Mouse (Mus musculus): ENCODE data around the gene Nubp2. TPM values are rescaled to one million over a fixed set of nuclear protein-coding genes. Genes with fewer than 3 reads are reported as not detected.
A peak's percentile ranks its signal among the peaks of the same experiment; 100 is the strongest.

Nubp2 gene
- polyA plus RNA-seq, 1 experiment = 66.5 TPM

DNA sequence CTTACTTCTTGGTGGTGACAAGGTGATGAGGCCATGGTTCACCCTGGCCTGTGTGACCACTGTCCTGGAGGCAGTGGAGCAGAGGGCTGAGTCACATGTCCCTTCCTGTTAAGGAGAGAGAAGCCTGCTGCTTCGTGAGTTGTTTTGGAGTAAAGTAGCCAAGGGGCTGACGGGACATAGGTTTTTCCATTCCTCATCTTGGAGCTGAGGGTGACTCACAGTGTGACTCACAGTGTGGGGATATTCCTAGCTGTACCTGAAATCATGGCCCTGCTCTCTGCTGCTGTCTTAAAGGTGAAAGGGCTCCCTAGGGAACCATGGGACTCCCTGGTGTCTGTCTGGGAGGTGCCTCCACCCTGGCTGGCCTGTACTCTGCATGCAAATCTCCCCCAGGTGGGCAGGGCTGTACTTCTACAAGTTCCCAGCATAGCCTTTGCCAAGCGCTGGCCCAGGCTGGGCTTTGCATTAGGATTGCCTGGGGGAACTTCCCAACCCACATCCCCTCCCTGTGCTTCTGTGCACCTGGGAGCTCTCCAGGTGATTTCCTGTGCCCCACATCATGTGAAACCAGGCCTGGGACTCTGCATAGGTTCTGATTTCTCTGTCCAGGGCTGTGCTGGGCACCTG is 30.2 kb downstream of the Nubp2 start:
- peak overlapping the region; percentile 13 for H3ac ChIP-seq (ENCODE audit: control insufficient read depth, insufficient read length, low read depth)
- no peak overlapping the region for H3K4me3 ChIP-seq (ENCODE audit: insufficient read depth, poor library complexity, severe bottlenecking)
- no peaks in the 10 kb centered on the region for H3K79me2 ChIP-seq (ENCODE audit: control insufficient read depth, insufficient read depth)
- no peaks in the 10 kb centered on the region for H3K36me3 ChIP-seq (ENCODE audit: control insufficient read depth, insufficient read depth)
- H3K79me3 ChIP-seq (ENCODE audit: low read depth) = no peaks in the 10 kb centered on the region
- peak; percentile 53 for TF ChIP-seq MAX (IDR thresholded peaks at IDR 0.05)
- TF ChIP-seq CEBPB (IDR thresholded peaks at IDR 0.05; ENCODE audit: low read depth) = no peak
- no peak for TF ChIP-seq MYOG (IDR thresholded peaks at IDR 0.05; ENCODE audit: control insufficient read depth, extremely low read depth, insufficient read length)
- no peak for TF ChIP-seq MYOD1 (IDR thresholded peaks at IDR 0.05; ENCODE audit: control insufficient read depth, insufficient read length, low read depth)
- peak; percentile 83 for TF ChIP-seq USF1 (IDR thresholded peaks at IDR 0.05; ENCODE audit: low read depth)
- peak; percentile 91 for TF ChIP-seq FOSL1 (IDR thresholded peaks at IDR 0.05; ENCODE audit: insufficient read depth, low read length, poor library complexity, severe bottlenecking)
- TF ChIP-seq CTCF (IDR thresholded peaks at IDR 0.05; ENCODE audit: control insufficient read depth, insufficient read depth, insufficient read length) = no peak
- H3K27me3 ChIP-seq (ENCODE audit: control insufficient read depth, insufficient read depth, insufficient read length) = no peaks in the 10 kb centered on the region

DNA sequence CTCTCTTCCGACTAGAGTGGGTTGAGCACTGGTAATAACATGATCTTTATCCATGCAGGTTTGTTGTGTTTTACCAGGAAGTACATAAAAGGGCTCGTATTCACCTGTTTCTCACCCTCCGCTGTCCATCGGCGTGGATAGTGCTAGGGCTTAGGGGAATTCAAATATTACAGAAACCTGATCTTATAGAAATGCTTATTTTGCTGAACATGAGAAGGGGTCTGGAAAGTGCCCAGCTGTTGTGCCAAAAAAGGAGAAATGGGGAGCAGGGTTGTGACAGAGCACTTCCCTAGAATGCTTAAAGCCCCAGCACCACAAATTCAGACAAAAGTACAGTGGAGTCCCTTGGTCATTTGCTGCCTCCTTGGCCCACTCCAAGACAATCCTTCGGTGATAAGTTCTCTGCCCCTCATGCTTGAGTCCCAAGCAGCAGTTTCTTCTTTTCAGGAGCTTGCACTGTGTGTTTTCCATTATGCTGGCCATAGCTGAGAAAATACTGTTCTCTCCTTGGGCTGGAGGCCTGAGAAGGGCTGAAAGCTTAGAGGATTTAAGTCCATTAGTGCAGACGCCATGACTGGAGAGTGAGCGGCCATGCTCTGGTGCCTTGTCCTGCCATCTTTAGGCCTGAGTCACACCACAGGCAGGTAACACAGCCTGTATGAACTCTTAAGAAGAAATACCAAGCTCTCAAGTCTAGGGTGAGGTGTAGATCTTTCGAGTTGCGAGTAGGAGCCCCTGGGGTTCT is 34.6 kb downstream of the Nubp2 start:
- TF ChIP-seq CEBPB (IDR thresholded peaks at IDR 0.05; ENCODE audit: low read depth) = no peak
- TF ChIP-seq MAX (IDR thresholded peaks at IDR 0.05) = no peak
- no peak for TF ChIP-seq MYOD1 (IDR thresholded peaks at IDR 0.05; ENCODE audit: control insufficient read depth, insufficient read length, low read depth)
- TF ChIP-seq MYOG (IDR thresholded peaks at IDR 0.05; ENCODE audit: control insufficient read depth, extremely low read depth, insufficient read length) = no peak
- no peak for TF ChIP-seq CTCF (IDR thresholded peaks at IDR 0.05; ENCODE audit: control insufficient read depth, insufficient read depth, insufficient read length)
- no peak for TF ChIP-seq FOSL1 (IDR thresholded peaks at IDR 0.05; ENCODE audit: insufficient read depth, low read length, poor library complexity, severe bottlenecking)
- no peak for TF ChIP-seq USF1 (IDR thresholded peaks at IDR 0.05; ENCODE audit: low read depth)
- Histone ChIP-seq H3ac (ENCODE audit: control insufficient read depth, insufficient read length, low read depth) (no peak overlapping the region), H3K27me3 (ENCODE audit: control insufficient read depth, insufficient read depth, insufficient read length) (no peaks in the 10 kb centered on the region), H3K79me2 (ENCODE audit: control insufficient read depth, insufficient read depth) (peaks cover 19% of the 10 kb centered on the region), H3K36me3 (ENCODE audit: control insufficient read depth, insufficient read depth) (no peaks in the 10 kb centered on the region), H3K4me3 (ENCODE audit: insufficient read depth, poor library complexity, severe bottlenecking) (no peak overlapping the region), H3K79me3 (ENCODE audit: low read depth) (no peaks in the 10 kb centered on the region)

DNA sequence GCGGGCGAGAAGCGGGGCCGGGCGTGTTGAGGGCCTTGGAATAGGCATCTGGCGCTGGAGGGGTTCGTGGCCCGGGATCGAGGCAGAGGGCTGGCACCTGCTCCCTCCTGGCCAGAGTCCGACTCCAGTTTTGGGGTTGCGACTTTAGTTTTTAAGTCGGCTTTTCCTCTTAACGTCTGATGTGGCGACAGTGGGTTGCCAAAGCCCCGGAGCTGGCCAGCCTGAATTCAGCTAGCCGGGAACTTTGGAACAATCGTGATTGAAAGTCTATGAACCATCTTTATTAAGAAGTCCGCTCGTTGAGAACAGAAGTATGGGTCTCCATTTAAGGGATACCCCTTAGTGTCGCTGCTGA is 35.4 kb downstream of the Nubp2 start:
- Histone ChIP-seq H3K36me3 (ENCODE audit: control insufficient read depth, insufficient read depth) (no peaks in the 10 kb centered on the region), H3K79me3 (ENCODE audit: low read depth) (no peaks in the 10 kb centered on the region), H3K79me2 (ENCODE audit: control insufficient read depth, insufficient read depth) (peaks cover 19% of the 10 kb centered on the region), H3K4me3 (ENCODE audit: insufficient read depth, poor library complexity, severe bottlenecking) (peak overlapping the region; percentile 56), H3K27me3 (ENCODE audit: control insufficient read depth, insufficient read depth, insufficient read length) (no peaks in the 10 kb centered on the region), H3ac (ENCODE audit: control insufficient read depth, insufficient read length, low read depth) (peak overlapping the region; percentile 79)
- TF ChIP-seq MYOG (IDR thresholded peaks at IDR 0.05; ENCODE audit: control insufficient read depth, extremely low read depth, insufficient read length) (no peak), MAX (IDR thresholded peaks at IDR 0.05) (no peak), USF1 (IDR thresholded peaks at IDR 0.05; ENCODE audit: low read depth) (no peak), CEBPB (IDR thresholded peaks at IDR 0.05; ENCODE audit: low read depth) (no peak), FOSL1 (IDR thresholded peaks at IDR 0.05; ENCODE audit: insufficient read depth, low read length, poor library complexity, severe bottlenecking) (no peak), CTCF (IDR thresholded peaks at IDR 0.05; ENCODE audit: control insufficient read depth, insufficient read depth, insufficient read length) (no peak), MYOD1 (IDR thresholded peaks at IDR 0.05; ENCODE audit: control insufficient read depth, insufficient read length, low read depth) (no peak)

DNA sequence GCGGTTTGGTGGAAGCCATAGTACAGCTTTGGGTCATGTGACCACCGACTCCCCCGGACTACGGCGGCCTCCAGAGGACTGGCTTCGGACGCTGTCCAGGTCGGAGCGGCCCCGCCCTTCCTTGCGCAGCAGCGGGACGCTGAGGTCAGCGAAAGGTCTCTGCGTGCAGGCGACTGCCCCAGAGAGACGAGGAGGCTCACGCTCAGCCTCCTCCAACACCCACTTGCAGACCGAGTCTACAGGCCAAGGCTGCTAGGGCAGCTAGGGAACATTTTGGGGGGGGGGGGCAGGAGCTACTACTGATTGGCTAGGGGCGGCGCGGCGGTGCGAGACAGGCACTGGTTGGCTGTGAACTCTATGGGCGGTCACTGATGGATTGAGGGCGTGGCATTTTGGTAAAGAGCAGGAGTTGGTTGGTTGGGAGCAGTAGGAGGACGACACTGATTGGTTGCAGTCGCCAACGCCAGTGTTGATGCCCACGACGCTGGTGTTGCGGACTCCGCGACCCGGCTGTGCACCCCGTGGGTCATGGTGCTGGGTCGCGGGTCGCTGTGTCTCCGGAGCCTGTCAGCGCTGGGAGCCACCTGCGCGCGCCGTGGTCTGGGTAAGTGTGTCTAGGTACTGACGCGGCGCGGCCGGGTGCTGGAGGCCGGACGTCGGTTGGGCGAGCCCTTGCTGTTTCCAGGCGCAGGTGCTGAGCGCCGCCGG is 35.9 kb downstream of the Nubp2 start, which contains the start of gene Fahd1:
Gene Fahd1 (minus strand): TSS at position 300 of the 708 bp plus-strand sequence.
- Histone ChIP-seq H3K79me3 (ENCODE audit: low read depth) (no peaks in the 10 kb centered on the region), H3K4me3 (ENCODE audit: insufficient read depth, poor library complexity, severe bottlenecking) (peak within 1 kb of the TSS; percentile 56), H3K27me3 (ENCODE audit: control insufficient read depth, insufficient read depth, insufficient read length) (no peaks in the 10 kb centered on the region), H3K79me2 (ENCODE audit: control insufficient read depth, insufficient read depth) (peaks cover 19% of the 10 kb centered on the region), H3ac (ENCODE audit: control insufficient read depth, insufficient read length, low read depth) (peak within 1 kb of the TSS; percentile 91), H3K36me3 (ENCODE audit: control insufficient read depth, insufficient read depth) (no peaks in the 10 kb centered on the region)
- TF ChIP-seq CTCF (IDR thresholded peaks at IDR 0.05; ENCODE audit: control insufficient read depth, insufficient read depth, insufficient read length) (no peak), USF1 (IDR thresholded peaks at IDR 0.05; ENCODE audit: low read depth) (peak; percentile 94)

DNA sequence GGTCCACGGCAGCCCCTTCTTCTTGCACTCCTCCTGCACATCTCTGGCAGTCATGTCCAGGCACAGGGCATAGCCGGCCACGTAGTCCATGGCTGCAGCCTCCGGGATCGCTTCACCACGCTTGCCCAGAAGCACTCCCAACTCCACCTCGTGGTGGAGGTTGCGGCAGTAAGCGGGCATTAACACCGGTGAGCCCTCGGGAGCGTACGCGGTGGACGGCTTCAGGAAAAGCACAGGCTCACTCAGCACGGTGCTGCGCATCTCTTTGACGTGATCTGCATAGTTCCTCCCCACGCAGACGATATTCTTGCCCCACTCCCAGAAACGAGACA is 36.5 kb downstream of the Nubp2 start:
- Histone ChIP-seq H3ac (ENCODE audit: control insufficient read depth, insufficient read length, low read depth) (peak overlapping the region; percentile 91), H3K36me3 (ENCODE audit: control insufficient read depth, insufficient read depth) (no peaks in the 10 kb centered on the region), H3K27me3 (ENCODE audit: control insufficient read depth, insufficient read depth, insufficient read length) (no peaks in the 10 kb centered on the region), H3K79me2 (ENCODE audit: control insufficient read depth, insufficient read depth) (peaks cover 19% of the 10 kb centered on the region), H3K4me3 (ENCODE audit: insufficient read depth, poor library complexity, severe bottlenecking) (peak overlapping the region; percentile 56), H3K79me3 (ENCODE audit: low read depth) (no peaks in the 10 kb centered on the region)
- TF ChIP-seq CEBPB (IDR thresholded peaks at IDR 0.05; ENCODE audit: low read depth) = no peak
- TF ChIP-seq FOSL1 (IDR thresholded peaks at IDR 0.05; ENCODE audit: insufficient read depth, low read length, poor library complexity, severe bottlenecking) = no peak
- no peak for TF ChIP-seq USF1 (IDR thresholded peaks at IDR 0.05; ENCODE audit: low read depth)
- TF ChIP-seq MYOG (IDR thresholded peaks at IDR 0.05; ENCODE audit: control insufficient read depth, extremely low read depth, insufficient read length) = no peak
- peak; percentile 12 for TF ChIP-seq CTCF (IDR thresholded peaks at IDR 0.05; ENCODE audit: control insufficient read depth, insufficient read depth, insufficient read length)
- TF ChIP-seq MYOD1 (IDR thresholded peaks at IDR 0.05; ENCODE audit: control insufficient read depth, insufficient read length, low read depth) = no peak
- TF ChIP-seq MAX (IDR thresholded peaks at IDR 0.05) = peak; percentile 83

Measured in C2C12 (cell line).